7 mouse cellular contexts compared by ENCODE assay signal in the genomic region with DNA sequence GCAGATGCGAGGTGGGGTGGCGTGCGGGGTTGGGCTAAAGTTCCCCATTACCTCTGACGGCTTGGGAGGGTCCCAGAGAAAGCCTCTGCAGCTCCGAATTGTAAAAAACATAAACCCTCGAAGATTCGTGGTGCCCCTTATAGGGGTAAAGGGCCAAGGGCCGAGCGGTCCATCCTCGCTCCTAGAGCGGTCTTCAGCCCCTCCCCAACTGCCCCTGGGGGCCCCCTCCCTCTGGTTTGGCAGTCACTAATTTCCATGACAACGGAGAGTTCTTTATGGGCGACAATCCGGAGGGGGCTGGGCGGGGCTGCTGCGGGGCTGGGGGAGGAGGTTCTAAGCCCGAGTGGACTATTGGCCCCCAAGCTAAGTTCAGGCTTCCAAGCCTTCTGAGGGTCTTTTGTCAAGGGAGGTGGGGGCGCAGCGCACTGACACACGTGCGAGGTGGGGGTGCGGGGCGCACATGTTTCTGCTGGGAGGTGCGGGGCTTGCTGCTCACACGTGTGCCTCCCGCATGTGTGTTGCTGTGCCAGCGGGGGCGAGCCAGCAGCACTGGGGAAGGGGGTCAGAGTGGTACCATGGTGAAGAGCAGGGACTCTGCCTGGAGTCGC. TPM values are rescaled to one million over a fixed set of nuclear protein-coding genes. Genes with fewer than 3 reads are reported as not detected.
DNase-seq lines count a peak whose midpoint lies in the region; ATAC-seq lines count a peak whose summit lies in the region.

No protein-coding gene starts in this region.

- no peak for DNase-seq in lung, postnatal 36 days
- DNase-seq in forebrain, embryonic 11.5 days (ENCODE audit: low spot score), result peak; percentile 67
- peak; percentile 53 to 67 for DNase-seq in layer of hippocampus, postnatal 14 days (ENCODE audit: low spot score in 2 of 2)
- DNase-seq in naive thymus-derived CD4-positive, alpha-beta T cell, adult 2 months (ENCODE audit: low read depth), result peak; percentile 12
- DNase-seq in yolk sac, embryonic 10.5 days (ENCODE audit: low spot score), result no peak
- no peak for DNase-seq in adrenal gland, postnatal 25 days

- peak overlapping the region; percentile 64 for H3K9ac ChIP-seq in lung, embryonic 16.5 days (ENCODE audit: low read length)
- peak overlapping the region; percentile 67 for H3K9ac ChIP-seq in forebrain, embryonic 11.5 days (ENCODE audit: low read length)

- peak; percentile 40; the same call in 1 of the 2 replicates for ATAC-seq in lung, embryonic 16.5 days (ENCODE audit: low read depth)
- ATAC-seq in forebrain, embryonic 11.5 days (replicated peaks; ENCODE audit: low FRiP score), result peak; percentile 80

- H3K4me2 ChIP-seq in lung, embryonic 16.5 days (ENCODE audit: low read depth, low read length), result peak overlapping the region; percentile 93
- H3K4me2 ChIP-seq in forebrain, embryonic 11.5 days (ENCODE audit: low read depth, low read length, severe bottlenecking), result peak overlapping the region; percentile 98

- H3K36me3 ChIP-seq in lung, embryonic 16.5 days (ENCODE audit: control insufficient read depth, insufficient read depth, low read length), result no peaks in the 10 kb centered on the region
- H3K36me3 ChIP-seq in forebrain, embryonic 11.5 days (ENCODE audit: control insufficient read depth, insufficient read depth, low read length), result no peaks in the 10 kb centered on the region

- WGBS in lung, embryonic 16.5 days, result 3% methylated on average over 29 of the region's 29 CpGs
- WGBS in forebrain, embryonic 11.5 days, result under 1% methylated on average over 29 of the region's 29 CpGs

- H3K27ac ChIP-seq in lung, embryonic 16.5 days (ENCODE audit: low read length), result no peak overlapping the region
- H3K27ac ChIP-seq in forebrain, embryonic 11.5 days (ENCODE audit: low read depth, low read length), result no peak overlapping the region

- no peaks in the 10 kb centered on the region for H3K9me3 ChIP-seq in lung, embryonic 16.5 days (ENCODE audit: control insufficient read depth, low read length)
- no peaks in the 10 kb centered on the region for H3K9me3 ChIP-seq in forebrain, embryonic 11.5 days (ENCODE audit: control insufficient read depth, low read length)

- peaks cover 5% of the 10 kb centered on the region; the same call in 1 of the 2 replicates for H3K27me3 ChIP-seq in lung, embryonic 16.5 days (ENCODE audit: control insufficient read depth, insufficient read depth, low read depth, low read length)
- H3K27me3 ChIP-seq in forebrain, embryonic 11.5 days (ENCODE audit: control insufficient read depth, insufficient read depth, low read length), result no peaks in the 10 kb centered on the region

- peaks cover 5% of the 10 kb centered on the region; the same call in 1 of the 2 replicates for H3K4me1 ChIP-seq in lung, embryonic 16.5 days (replicated peaks; ENCODE audit: control insufficient read depth, insufficient read depth, low read length)
- H3K4me1 ChIP-seq in forebrain, embryonic 11.5 days (replicated peaks; ENCODE audit: control insufficient read depth, insufficient read depth, low read length), result peaks cover 13% of the 10 kb centered on the region; the same call in 1 of the 2 replicates

- H3K4me3 ChIP-seq in lung, embryonic 16.5 days (ENCODE audit: low read length), result peak overlapping the region; percentile 53
- peak overlapping the region; percentile 52 for H3K4me3 ChIP-seq in forebrain, embryonic 11.5 days (ENCODE audit: low read depth, low read length)

RNA-seq across cellular contexts. Expression of a gene that starts 0.8 kb away (rescaled TPM):
- polyA plus RNA-seq in lung, embryonic 16.5 days (2015; fragmentation: Nextera tagmentation; extraction: Ambion mirVana), result 2.0 and 2.5 TPM in 2 replicates
- polyA plus RNA-seq in forebrain, embryonic 11.5 days (2014; fragmentation: Nextera tagmentation; extraction: Ambion mirVana), result 7.4 and 8.0 TPM in 2 replicates
- 100 to 1,000 TPM; 497 to 516 TPM for total RNA-seq in layer of hippocampus, postnatal 14 days (2021)
- total RNA-seq in adrenal gland, postnatal 25 days (2021), result 2.4 and 3.1 TPM in 2 replicates

RNA-seq across cellular contexts. Expression of a gene that starts 8.1 kb away (rescaled TPM):
- polyA plus RNA-seq in lung, embryonic 16.5 days (2015; fragmentation: Nextera tagmentation; extraction: Ambion mirVana), result not detected in 2 replicates
- polyA plus RNA-seq in forebrain, embryonic 11.5 days (2014; fragmentation: Nextera tagmentation; extraction: Ambion mirVana), result not detected in 2 replicates
- total RNA-seq in layer of hippocampus, postnatal 14 days (2021), result not detected
- total RNA-seq in adrenal gland, postnatal 25 days (2021), result not detected in 2 replicates

RNA-seq across cellular contexts. Expression of a gene that starts 13.6 kb away (rescaled TPM):
- polyA plus RNA-seq in lung, embryonic 16.5 days (2015; fragmentation: Nextera tagmentation; extraction: Ambion mirVana), result 24.0 and 24.3 TPM in 2 replicates
- polyA plus RNA-seq in forebrain, embryonic 11.5 days (2014; fragmentation: Nextera tagmentation; extraction: Ambion mirVana), result 38.2 and 39.7 TPM in 2 replicates
- total RNA-seq in layer of hippocampus, postnatal 14 days (2021), result 10 to 100 TPM; 22.3 to 23.8 TPM
- 5.1 and 5.3 TPM in 2 replicates for total RNA-seq in adrenal gland, postnatal 25 days (2021)

RNA-seq across cellular contexts. Expression of a gene that starts 29.6 kb away (rescaled TPM):
- polyA plus RNA-seq in lung, embryonic 16.5 days (2015; fragmentation: Nextera tagmentation; extraction: Ambion mirVana), result 3.5 and 6.0 TPM in 2 replicates
- 0.36 and 0.43 TPM in 2 replicates for polyA plus RNA-seq in forebrain, embryonic 11.5 days (2014; fragmentation: Nextera tagmentation; extraction: Ambion mirVana)
- 1 to 10 TPM; 1.8 to 2.9 TPM for total RNA-seq in layer of hippocampus, postnatal 14 days (2021)
- 8.3 and 18.7 TPM in 2 replicates for total RNA-seq in adrenal gland, postnatal 25 days (2021)

RNA-seq across cellular contexts. Expression of a gene that starts 39.0 kb away (rescaled TPM):
- 20.6 and 24.2 TPM in 2 replicates for polyA plus RNA-seq in lung, embryonic 16.5 days (2015; fragmentation: Nextera tagmentation; extraction: Ambion mirVana)
- polyA plus RNA-seq in forebrain, embryonic 11.5 days (2014; fragmentation: Nextera tagmentation; extraction: Ambion mirVana), result 7.9 and 8.4 TPM in 2 replicates
- total RNA-seq in layer of hippocampus, postnatal 14 days (2021), result 1 to 10 TPM; 2.7 to 3.2 TPM
- 19.0 and 22.2 TPM in 2 replicates for total RNA-seq in adrenal gland, postnatal 25 days (2021)

Comparison
In these comparisons a context has a peak if more than half of its experiments do, and no peak if none do; other contexts are left out.
1. DNase-seq: peak in forebrain, embryonic 11.5 days (single experiment), layer of hippocampus, postnatal 14 days (2 of 2) and naive thymus-derived CD4-positive, alpha-beta T cell, adult 2 months (single experiment); none in lung, postnatal 36 days (single experiment), yolk sac, embryonic 10.5 days (single experiment) and adrenal gland, postnatal 25 days (single experiment).
2. RNA of a gene that starts 0.8 kb away (total RNA-seq): 497 to 516 TPM in layer of hippocampus, postnatal 14 days; 2.4 to 3.1 TPM in adrenal gland, postnatal 25 days; every median in the first group is over 100 times any median in the second.